16 mouse cellular contexts compared by ENCODE assay signal in the genomic region with DNA sequence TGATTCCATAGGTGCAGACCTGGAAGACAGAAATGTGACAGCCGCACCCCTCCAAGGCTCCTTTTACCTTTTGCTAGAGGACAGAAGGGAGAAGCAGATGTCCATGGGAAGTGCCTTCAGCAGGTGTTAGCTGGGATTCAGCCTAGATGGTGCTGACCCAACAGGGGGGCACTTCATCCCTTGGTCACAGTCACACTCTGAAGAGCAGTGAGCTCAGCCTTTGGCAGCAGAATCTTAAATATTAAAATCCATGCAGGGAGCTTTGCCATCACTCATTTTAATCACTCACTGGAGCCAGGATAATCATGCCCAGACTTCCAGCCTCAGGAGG.
DNase-seq lines count a peak whose midpoint lies in the region; ATAC-seq and TF ChIP-seq lines count a peak whose summit lies in the region.
"Had no signal": no experiment of that assay in that cellular context is flagged by ENCODE, and none has a peak within 500 bp of the region (broad histone marks: within the 10 kb centered on the region; RNA-seq: fewer than 3 reads in every experiment).

No protein-coding gene starts in this region.

- peak; percentile 23; the same call in 1 of the 2 replicates for ATAC-seq in midbrain, embryonic 12.5 days (ENCODE audit: low FRiP score, low read depth)
- no peak for ATAC-seq in neural tube, embryonic 15.5 days (ENCODE audit: low FRiP score)
- ATAC-seq: intestine, postnatal 0 days; liver, embryonic 12.5 days had no signal

- no peaks in the 10 kb centered on the region for H3K36me3 ChIP-seq in midbrain, embryonic 12.5 days
- no peaks in the 10 kb centered on the region for H3K36me3 ChIP-seq in neural tube, embryonic 15.5 days
- H3K36me3 ChIP-seq: liver, embryonic 12.5 days had no signal

- intact Hi-C loops in gastrocnemius, adult 2 months (cut with DNase I), result no loop called here

- DNase-seq in gastrocnemius, adult 2 months, result no peak
- DNase-seq in gastrocnemius, adult 18-20 months (ENCODE audit: low spot score), result no peak
- DNase-seq in cerebellum, adult 11 months, result peak; percentile 78
- peak; percentile 77 to 78 for DNase-seq in cerebellum, postnatal 36 days
- no peak for DNase-seq in natural killer cell, adult 2 months (ENCODE audit: low spot score in 2 of 2)
- DNase-seq in thymus, postnatal 36 days, result no peak
- DNase-seq: B cell, adult 2 months; kidney, postnatal 36 days; lung, postnatal 14 days; right cerebral cortex, postnatal 14 days; thymus, adult 2 months had no signal

- H3K27me3 ChIP-seq in midbrain, embryonic 12.5 days, result no peaks in the 10 kb centered on the region
- H3K27me3 ChIP-seq in neural tube, embryonic 15.5 days (replicated peaks), result no peaks in the 10 kb centered on the region
- H3K27me3 ChIP-seq: liver, embryonic 12.5 days had no signal

- no peak for TF ChIP-seq CTCF in gastrocnemius, adult 2 months (IDR thresholded peaks at IDR 0.05)

- WGBS in midbrain, embryonic 12.5 days, result 89% methylated on average over 1 of the region's 1 CpGs
- 97% methylated on average over 1 of the region's 1 CpGs for WGBS in neural tube, embryonic 15.5 days

- no peak overlapping the region for H3K4me2 ChIP-seq in midbrain, embryonic 12.5 days (replicated peaks)
- H3K4me2 ChIP-seq in neural tube, embryonic 15.5 days, result no peak overlapping the region
- H3K4me2 ChIP-seq: heart, embryonic 11.5 days; liver, embryonic 12.5 days had no signal

- peaks cover 15% of the 10 kb centered on the region for H3K4me1 ChIP-seq in midbrain, embryonic 12.5 days
- H3K4me1 ChIP-seq in neural tube, embryonic 15.5 days, result 0 out of 2 replicates have a peak, but pooled peaks cover 4% of the 10 kb centered on the region

- no peaks in the 10 kb centered on the region for H3K9me3 ChIP-seq in midbrain, embryonic 12.5 days
- H3K9me3 ChIP-seq in neural tube, embryonic 15.5 days (replicated peaks), result no peaks in the 10 kb centered on the region
- H3K9me3 ChIP-seq: liver, embryonic 12.5 days had no signal

- H3K4me3 ChIP-seq in gastrocnemius, adult 2 months, result no peak overlapping the region
- H3K4me3 ChIP-seq in midbrain, embryonic 12.5 days, result no peak overlapping the region
- no peak overlapping the region for H3K4me3 ChIP-seq in neural tube, embryonic 15.5 days (replicated peaks)
- H3K4me3 ChIP-seq: liver, embryonic 12.5 days had no signal

- H3K9ac ChIP-seq in midbrain, embryonic 12.5 days (replicated peaks), result no peak overlapping the region
- no peak overlapping the region for H3K9ac ChIP-seq in neural tube, embryonic 15.5 days (replicated peaks)
- H3K9ac ChIP-seq: liver, embryonic 12.5 days had no signal

- peak overlapping the region; percentile 35; the same call in 1 of the 2 replicates for H3K27ac ChIP-seq in gastrocnemius, adult 2 months
- no peak overlapping the region for H3K27ac ChIP-seq in midbrain, embryonic 12.5 days (replicated peaks)
- H3K27ac ChIP-seq in neural tube, embryonic 15.5 days (replicated peaks), result no peak overlapping the region
- H3K27ac ChIP-seq: liver, embryonic 12.5 days had no signal

Comparison
In these comparisons a context has a peak if more than half of its experiments do, and no peak if none do; other contexts are left out.
1. DNase-seq: peak in cerebellum, adult 11 months (single experiment) and cerebellum, postnatal 36 days (2 of 2); none in gastrocnemius, adult 2 months (single experiment), gastrocnemius, adult 18-20 months (single experiment), natural killer cell, adult 2 months (0 of 2) and thymus, postnatal 36 days (0 of 2).